Mouse (Mus musculus) hindbrain, embryonic 13.5 days (tissue): ENCODE results near the gene C530008M17Rik. TPM values are rescaled to one million over a fixed set of nuclear protein-coding genes. Genes with fewer than 3 reads are reported as not detected.

Experiments used
- ATAC-seq: fragments of 200-750 bp; cut with Nextera tagmentation; 2 replicates; pipeline ENCODE4 v1.8.0; 2017; ENCODE audit warnings: moderate TSS enrichment; ENCODE audit not compliant: low FRiP score
- H3K27ac ChIP-seq: fragments of 300-500 bp; sonication (generic); 2 replicates; pipeline ENCODE4 v1.5.1; 2015; ENCODE audit warnings: inconsistent platforms, mild to moderate bottlenecking, moderate library complexity
- H3K27me3 ChIP-seq: fragments of 300-500 bp; sonication (generic); 2 replicates; pipeline ENCODE4 v1.6.1; 2015; ENCODE audit warnings: mild to moderate bottlenecking, inconsistent platforms
- H3K36me3 ChIP-seq: fragments of 300-500 bp; sonication (generic); 2 replicates; pipeline ENCODE4 v1.6.1; 2015; ENCODE audit warnings: mild to moderate bottlenecking, inconsistent platforms
- H3K4me1 ChIP-seq: fragments of 300-500 bp; sonication (generic); replicated peaks from 2 replicates; pipeline ENCODE4 v1.6.1; 2015; ENCODE audit warnings: inconsistent platforms
- H3K4me2 ChIP-seq: fragments of 300-500 bp; sonication (generic); 2 replicates; pipeline ENCODE4 v1.6.1; 2015; ENCODE audit warnings: inconsistent platforms, mild to moderate bottlenecking, moderate library complexity
- H3K4me3 ChIP-seq: fragments of 300-500 bp; sonication (generic); 2 replicates; pipeline ENCODE4 v1.5.1; 2015; ENCODE audit warnings: mild to moderate bottlenecking, inconsistent platforms
- H3K9ac ChIP-seq: fragments of 300-500 bp; sonication (generic); 2 replicates; pipeline ENCODE4 v1.6.1; 2015; ENCODE audit warnings: mild to moderate bottlenecking, inconsistent platforms
- H3K9me3 ChIP-seq: fragments of 300-500 bp; sonication (generic); 2 replicates; pipeline ENCODE4 v1.6.1; 2016; ENCODE audit warnings: inconsistent platforms
- WGBS: fragments of 180-500 bp; shearing (Covaris S2); methylation state at CpG from one replicate; pipeline ENCODE4 v1.1.7; 2015; 5-methylcytosine and 5-hydroxymethylcytosine counted together
- polyA plus RNA-seq: library from polyadenylated mRNA; unstranded; fragments of >200 nt; fragmentation: Nextera tagmentation; extraction: Ambion mirVana; gene quantifications from 2 replicates; pipeline ENCODE4 v1.2.1, GENCODE M21; 2015

The C530008M17Rik gene
- polyA plus RNA-seq, 1 experiment from 2014 or later = 77.6 TPM

- no peak overlapping the region for H3K9ac ChIP-seq
- H3K27me3 ChIP-seq = no peaks in the 10 kb centered on the region
- no peak overlapping the region for H3K4me2 ChIP-seq
- peaks cover 48% of the 10 kb centered on the region for H3K4me1 ChIP-seq
- no peaks in the 10 kb centered on the region for H3K9me3 ChIP-seq
- 46% methylated on average over 5 of the region's 5 CpGs for WGBS
- no peak for ATAC-seq
- no peak overlapping the region for H3K27ac ChIP-seq
- H3K36me3 ChIP-seq = peaks cover 4% of the 10 kb centered on the region; the same call in 1 of the 2 replicates
- no peak overlapping the region for H3K4me3 ChIP-seq
Measured at GRCm38 (mm10) chr5:76668118-76668517, 11.8 kb downstream of the C530008M17Rik start.

GRCm38 (mm10) chr5:76668547-76668946 lies 12.2 kb downstream of the C530008M17Rik start:
- H3K36me3 ChIP-seq = peaks cover 4% of the 10 kb centered on the region; the same call in 1 of the 2 replicates
- H3K27me3 ChIP-seq = no peaks in the 10 kb centered on the region
- H3K9me3 ChIP-seq = no peaks in the 10 kb centered on the region
- 84% methylated on average over 5 of the region's 5 CpGs for WGBS
- ATAC-seq = no peak
- H3K4me2 ChIP-seq = no peak overlapping the region
- no peak overlapping the region for H3K4me3 ChIP-seq
- no peak overlapping the region for H3K9ac ChIP-seq
- peaks cover 46% of the 10 kb centered on the region for H3K4me1 ChIP-seq
- H3K27ac ChIP-seq = 0 out of 2 replicates have a peak overlapping the region, but pooled peaks have one; percentile 5

GRCm38 (mm10) chr5:76670183-76670582 lies 13.9 kb downstream of the C530008M17Rik start:
- no peak for ATAC-seq
- Histone ChIP-seq H3K9me3 (no peaks in the 10 kb centered on the region), H3K27me3 (no peaks in the 10 kb centered on the region), H3K4me2 (no peak overlapping the region), H3K4me1 (peaks cover 37% of the 10 kb centered on the region), H3K27ac (no peak overlapping the region), H3K4me3 (no peak overlapping the region), H3K36me3 (peaks cover 13% of the 10 kb centered on the region), H3K9ac (no peak overlapping the region)
- WGBS = 92% methylated on average over 10 of the region's 10 CpGs

- Histone ChIP-seq H3K27me3 (no peaks in the 10 kb centered on the region), H3K9ac (no peak overlapping the region), H3K9me3 (no peaks in the 10 kb centered on the region), H3K4me1 (0 out of 2 replicates have a peak, but pooled peaks cover 5% of the 10 kb centered on the region), H3K4me2 (no peak overlapping the region), H3K27ac (no peak overlapping the region), H3K36me3 (peaks cover 32% of the 10 kb centered on the region), H3K4me3 (no peak overlapping the region)
- no peak for ATAC-seq
- 92% methylated on average over 5 of the region's 5 CpGs for WGBS
Measured at GRCm38 (mm10) chr5:76674022-76674653, 17.8 kb downstream of the C530008M17Rik start.

- peaks cover 39% of the 10 kb centered on the region for H3K36me3 ChIP-seq
- H3K27me3 ChIP-seq = no peaks in the 10 kb centered on the region
- H3K4me3 ChIP-seq = no peak overlapping the region
- no peak overlapping the region for H3K27ac ChIP-seq
- H3K4me2 ChIP-seq = no peak overlapping the region
- no peak for ATAC-seq
- WGBS = 84% methylated on average over 4 of the region's 4 CpGs
- H3K9ac ChIP-seq = no peak overlapping the region
- no peaks in the 10 kb centered on the region for H3K4me1 ChIP-seq
- no peaks in the 10 kb centered on the region for H3K9me3 ChIP-seq
Measured at GRCm38 (mm10) chr5:76675369-76675768, 19.1 kb downstream of the C530008M17Rik start.

- peaks cover 27% of the 10 kb centered on the region for H3K36me3 ChIP-seq
- no peaks in the 10 kb centered on the region for H3K27me3 ChIP-seq
- 86% methylated on average over 2 of the region's 3 CpGs for WGBS
- no peak overlapping the region for H3K4me3 ChIP-seq
- no peak overlapping the region for H3K9ac ChIP-seq
- H3K4me1 ChIP-seq = peaks cover 31% of the 10 kb centered on the region
- H3K4me2 ChIP-seq = no peak overlapping the region
- H3K27ac ChIP-seq = no peak overlapping the region; the same call in 1 of the 2 replicates
- no peaks in the 10 kb centered on the region for H3K9me3 ChIP-seq
- no peak for ATAC-seq
Measured at GRCm38 (mm10) chr5:76680959-76681358, 24.6 kb downstream of the C530008M17Rik start.

GRCm38 (mm10) chr5:76681895-76682656 lies 25.8 kb downstream of the C530008M17Rik start:
- Histone ChIP-seq H3K36me3 (peaks cover 20% of the 10 kb centered on the region), H3K4me1 (peaks cover 31% of the 10 kb centered on the region), H3K9ac (no peak overlapping the region), H3K27me3 (no peaks in the 10 kb centered on the region), H3K4me3 (no peak overlapping the region), H3K9me3 (no peaks in the 10 kb centered on the region), H3K27ac (peak overlapping the region; percentile 52; the same call in 1 of the 2 replicates), H3K4me2 (no peak overlapping the region)
- 62% methylated on average over 4 of the region's 4 CpGs for WGBS
- peak; percentile 53 for ATAC-seq

- Histone ChIP-seq H3K4me1 (peaks cover 33% of the 10 kb centered on the region), H3K27me3 (no peaks in the 10 kb centered on the region), H3K4me2 (no peak overlapping the region), H3K27ac (peak overlapping the region; percentile 73), H3K4me3 (no peak overlapping the region), H3K9ac (no peak overlapping the region; the same call in 1 of the 2 replicates), H3K36me3 (peaks cover 20% of the 10 kb centered on the region), H3K9me3 (no peaks in the 10 kb centered on the region)
- WGBS = 38% methylated on average over 5 of the region's 5 CpGs
- ATAC-seq = no peak
Measured at GRCm38 (mm10) chr5:76683455-76683854, 27.1 kb downstream of the C530008M17Rik start.

- no peaks in the 10 kb centered on the region for H3K27me3 ChIP-seq
- no peaks in the 10 kb centered on the region for H3K9me3 ChIP-seq
- WGBS = 91% methylated on average over 15 of the region's 15 CpGs
- H3K9ac ChIP-seq = no peak overlapping the region
- no peak overlapping the region for H3K27ac ChIP-seq
- ATAC-seq = no peak
- peaks cover 13% of the 10 kb centered on the region for H3K36me3 ChIP-seq
- no peak overlapping the region for H3K4me3 ChIP-seq
- no peak overlapping the region for H3K4me2 ChIP-seq
- H3K4me1 ChIP-seq = peaks cover 33% of the 10 kb centered on the region
Measured at GRCm38 (mm10) chr5:76684658-76685605, 28.6 kb downstream of the C530008M17Rik start.

- 92% methylated on average over 10 of the region's 10 CpGs for WGBS
- Histone ChIP-seq H3K9ac (no peak overlapping the region), H3K27me3 (no peaks in the 10 kb centered on the region), H3K27ac (no peak overlapping the region), H3K4me2 (no peak overlapping the region), H3K36me3 (peaks cover 8% of the 10 kb centered on the region; the same call in 1 of the 2 replicates), H3K9me3 (no peaks in the 10 kb centered on the region), H3K4me3 (no peak overlapping the region), H3K4me1 (peaks cover 27% of the 10 kb centered on the region)
- ATAC-seq = no peak
Measured at GRCm38 (mm10) chr5:76687961-76688600, 31.8 kb downstream of the C530008M17Rik start.

GRCm38 (mm10) chr5:76688643-76689042 lies 32.3 kb downstream of the C530008M17Rik start:
- Histone ChIP-seq H3K4me3 (no peak overlapping the region), H3K4me1 (peaks cover 23% of the 10 kb centered on the region), H3K9ac (no peak overlapping the region), H3K27ac (no peak overlapping the region), H3K9me3 (no peaks in the 10 kb centered on the region), H3K4me2 (no peak overlapping the region), H3K36me3 (peaks cover 8% of the 10 kb centered on the region; the same call in 1 of the 2 replicates), H3K27me3 (no peaks in the 10 kb centered on the region)
- no peak for ATAC-seq
- WGBS = 77% methylated on average over 6 of the region's 6 CpGs
